Mouse (Mus musculus): ENCODE data around the gene Galnt6.

The Galnt6 gene

GRCm38 (mm10) chr15:100681770-100682169 lies 47.4 kb downstream of the Galnt6 start:
- no peak for DNase-seq

- peak; percentile 71 for DNase-seq
Observed at GRCm38 (mm10) chr15:100680381-100680780, 48.8 kb downstream of the Galnt6 start.

GRCm38 (mm10) chr15:100679005-100679404 lies 50.2 kb downstream of the Galnt6 start:
- DNase-seq: no peak

- DNase-seq: no peak
Observed at GRCm38 (mm10) chr15:100678581-100678980, 50.6 kb downstream of the Galnt6 start.

- no peak for DNase-seq
Observed at GRCm38 (mm10) chr15:100677675-100678074, 51.5 kb downstream of the Galnt6 start.

- no peak for DNase-seq
Observed at GRCm38 (mm10) chr15:100676521-100676920, 52.7 kb downstream of the Galnt6 start.

GRCm38 (mm10) chr15:100675486-100675885 lies 53.7 kb downstream of the Galnt6 start:
- no peak for DNase-seq

- DNase-seq: no peak
Observed at GRCm38 (mm10) chr15:100674566-100674965, 54.6 kb downstream of the Galnt6 start.

- DNase-seq: no peak
Observed at GRCm38 (mm10) chr15:100673585-100674391, 55.4 kb downstream of the Galnt6 start.

GRCm38 (mm10) chr15:100670833-100671232 lies 58.3 kb downstream of the Galnt6 start:
- no peak for DNase-seq

GRCm38 (mm10) chr15:100670004-100670403 lies 59.2 kb downstream of the Galnt6 start:
- no peak for DNase-seq

- DNase-seq: peak; percentile 94
Observed at GRCm38 (mm10) chr15:100669337-100669736, 59.8 kb downstream of the Galnt6 start, which contains the start of gene Bin2. Gene Bin2, minus strand, starts transcription at chr15:100669553.

GRCm38 (mm10) chr15:100667871-100668545 lies 61.2 kb downstream of the Galnt6 start:
- peak; percentile 63 for DNase-seq

- no peak for DNase-seq
Observed at GRCm38 (mm10) chr15:100667420-100667819, 61.8 kb downstream of the Galnt6 start.

GRCm38 (mm10) chr15:100666851-100667250 lies 62.3 kb downstream of the Galnt6 start:
- DNase-seq: peak; percentile 48

GRCm38 (mm10) chr15:100666219-100666696 lies 62.9 kb downstream of the Galnt6 start:
- DNase-seq: peak; percentile 44

GRCm38 (mm10) chr15:100665411-100666218 lies 63.6 kb downstream of the Galnt6 start:
- DNase-seq: no peak

GRCm38 (mm10) chr15:100664813-100665274 lies 64.3 kb downstream of the Galnt6 start:
- DNase-seq: peak; percentile 78

GRCm38 (mm10) chr15:100660805-100661204 lies 68.4 kb downstream of the Galnt6 start:
- DNase-seq: no peak

- no peak for DNase-seq
Observed at GRCm38 (mm10) chr15:100660306-100660705, 68.9 kb downstream of the Galnt6 start.

- DNase-seq: no peak
Observed at GRCm38 (mm10) chr15:100655201-100655600, 74.0 kb downstream of the Galnt6 start.

- no peak for DNase-seq
Observed at GRCm38 (mm10) chr15:100654271-100654670, 74.9 kb downstream of the Galnt6 start.

GRCm38 (mm10) chr15:100651610-100652009 lies 77.6 kb downstream of the Galnt6 start:
- no peak for DNase-seq

Measured in thymus, postnatal 14 days (tissue).